Mouse (Mus musculus) kidney, embryonic 16.5 days (tissue): Measurements from ENCODE around the gene D130043K22Rik. TPM values are rescaled to one million over a fixed set of nuclear protein-coding genes. Genes with fewer than 3 reads are reported as not detected.

Experiments
- polyA plus RNA-seq: library from polyadenylated mRNA; unstranded; fragments of >200 nt; fragmentation: Nextera tagmentation; extraction: Ambion mirVana; gene quantifications from 2 replicates; pipeline ENCODE4 v1.2.1, GENCODE M21; 2015

D130043K22Rik gene
- polyA plus RNA-seq, 1 experiment from 2014 or later, result 0.76 TPM

Other genes with a start within 250 kb of the D130043K22Rik start
- not detected in 2 replicates for gene Armh2, start 103.9 kb upstream of the D130043K22Rik start, polyA plus RNA-seq
- gene Gmnn, start 83.2 kb upstream of the D130043K22Rik start, polyA plus RNA-seq, result 103 and 104 TPM in 2 replicates
- gene BC005537, start 43.5 kb upstream of the D130043K22Rik start, polyA plus RNA-seq, result 14.2 and 17.1 TPM in 2 replicates
- gene Acot13, start 13.6 kb upstream of the D130043K22Rik start, polyA plus RNA-seq, result 112 and 121 TPM in 2 replicates
- 62.1 and 62.5 TPM in 2 replicates for gene Tdp2, start 13.5 kb upstream of the D130043K22Rik start, polyA plus RNA-seq
- gene Aldh5a1, start 92.5 kb downstream of the D130043K22Rik start, polyA plus RNA-seq, result 8.0 and 8.3 TPM in 2 replicates
- gene Gpld1, start 98.0 kb downstream of the D130043K22Rik start, polyA plus RNA-seq, result 0.92 and 1.1 TPM in 2 replicates
- gene Mrs2, start 175.2 kb downstream of the D130043K22Rik start, polyA plus RNA-seq, result 18.2 and 19.6 TPM in 2 replicates
- gene Dcdc2a, start 210.9 kb downstream of the D130043K22Rik start, polyA plus RNA-seq, result 57.6 and 64.0 TPM in 2 replicates